Mouse (Mus musculus) liver, embryonic 14.5 days (tissue): ENCODE measurements around the gene Hip1. TPM values are rescaled to one million over a fixed set of nuclear protein-coding genes. Genes with fewer than 3 reads are reported as not detected.

ENCODE experiments used
- ATAC-seq: fragments of 200-750 bp; cut with Nextera tagmentation; 2 replicates; pipeline ENCODE4 v1.8.0; 2017; ENCODE audit warnings: moderate number of reproducible peaks, mild to moderate bottlenecking, moderate library complexity; ENCODE audit not compliant: insufficient read depth
- DNase-seq, 3 experiments: peaks; one replicate each; pipeline ENCODE4 v3.0.0-alpha.2; 2012 to 2013; ENCODE audit warnings: low read depth in 3 of 3, low spot score in 3 of 3
- H3K27ac ChIP-seq: fragments of 300-500 bp; sonication (generic); 2 replicates; pipeline ENCODE4 v1.5.1; 2014; ENCODE audit warnings: moderate library complexity, mild to moderate bottlenecking, control low read depth, inconsistent platforms
- H3K27me3 ChIP-seq: fragments of 300-500 bp; sonication (generic); 2 replicates; pipeline ENCODE4 v1.6.1; 2014; ENCODE audit warnings: mild to moderate bottlenecking, low read length, moderate library complexity; ENCODE audit not compliant: control insufficient read depth, insufficient read depth
- H3K36me3 ChIP-seq: fragments of 300-500 bp; sonication (generic); replicated peaks from 2 replicates; pipeline ENCODE4 v1.6.1; 2014; ENCODE audit warnings: low read depth; ENCODE audit not compliant: control insufficient read depth, insufficient read depth
- H3K4me1 ChIP-seq, 2 experiments: fragments of 200-500 bp in 1 of 2; fragments of 300-500 bp in 1 of 2; sonication (generic) in 1 of 2; replicated peaks; 2 replicates each; pipeline ENCODE4 v1.6.1; 2012 to 2014; ENCODE audit warnings: antibody characterized with exemption in 1 of 2, inconsistent platforms in 1 of 2, low read length in 1 of 2; ENCODE audit not compliant: control insufficient read depth in 2 of 2, insufficient read depth in 2 of 2
- H3K4me2 ChIP-seq: fragments of 300-500 bp; sonication (generic); 2 replicates; pipeline ENCODE4 v1.6.1; 2014; ENCODE audit warnings: low read depth, mild to moderate bottlenecking, control low read depth, moderate library complexity
- H3K4me3 ChIP-seq, 2 experiments: fragments of 200-500 bp in 1 of 2; fragments of 300-500 bp in 1 of 2; sonication (generic) in 1 of 2; 2 replicates each; pipeline ENCODE4 v1.5.1; 2012 to 2014; ENCODE audit warnings: low read depth in 2 of 2, low read length in 2 of 2, mild to moderate bottlenecking in 2 of 2, control low read depth in 1 of 2, inconsistent platforms in 1 of 2, moderate library complexity in 1 of 2; ENCODE audit not compliant: insufficient read depth in 1 of 2
- H3K9ac ChIP-seq: fragments of 300-500 bp; sonication (generic); replicated peaks from 2 replicates; pipeline ENCODE4 v1.6.1; 2014; ENCODE audit warnings: mild to moderate bottlenecking, control low read depth, moderate library complexity
- H3K9me3 ChIP-seq: fragments of 300-500 bp; sonication (generic); 2 replicates; pipeline ENCODE4 v1.6.1; 2016; ENCODE audit warnings: low read length, mixed read lengths; ENCODE audit not compliant: control insufficient read depth
- CTCF ChIP-seq: IDR thresholded peaks from 2 replicates; pipeline ENCODE4 v1.5.1; 2016; ENCODE audit warnings: antibody characterized with exemption, low read depth, control low read depth
- EP300 ChIP-seq: IDR thresholded peaks from 2 replicates; pipeline ENCODE4 v1.6.1; 2016; ENCODE audit warnings: antibody characterized with exemption, low read depth
- WGBS: fragments of 180-500 bp; shearing (Covaris S2); extraction: QIAGEN DNeasy Blood & Tissue Kit; methylation state at CpG from one replicate; pipeline ENCODE4 v1.1.7; 2014; ENCODE audit not compliant: insufficient replicate concordance; 5-methylcytosine and 5-hydroxymethylcytosine counted together
- polyA plus RNA-seq, 2 experiments: library from polyadenylated mRNA; depleted of rRNA in 1 of 2; stranded (reverse) in 1 of 2; unstranded in 1 of 2; fragments of >200 nt; fragmentation: Nextera tagmentation in 1 of 2; extraction: Ambion mirVana in 1 of 2; gene quantifications; 2 replicates each; pipeline versions ENCODE4 v1.2.1 to v1.2.3; 2012 to 2014

Hip1 gene
- polyA plus RNA-seq, 2 experiments = 2.2 to 2.8 TPM

DNA sequence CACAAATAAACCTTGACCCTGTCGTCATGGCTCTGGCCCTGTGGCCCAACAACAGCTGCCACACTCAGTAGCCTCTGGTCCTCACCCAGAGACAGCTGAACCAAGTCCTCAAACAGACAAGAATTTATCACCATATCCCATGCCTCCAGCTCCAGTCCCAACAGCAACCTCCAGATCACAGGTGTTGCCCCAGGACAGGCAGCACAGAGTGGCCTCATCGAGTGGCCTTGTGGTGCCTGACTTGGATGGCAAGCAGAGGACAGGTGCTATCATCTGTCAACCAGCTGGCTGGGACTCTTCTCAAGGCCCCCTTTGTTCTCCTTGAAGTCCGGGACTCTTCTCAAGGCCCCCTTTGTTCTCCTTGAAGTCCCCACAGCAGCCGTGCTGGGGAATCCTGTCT, 31.8 kb downstream of the Hip1 start:
- TF ChIP-seq CTCF (no peak), EP300 (no peak)
- no peak overlapping the region for H3K27ac ChIP-seq
- no peak overlapping the region for H3K4me2 ChIP-seq
- H3K27me3 ChIP-seq = no peaks in the 10 kb centered on the region
- DNase-seq (no peak), ATAC-seq (no peak)
- no peaks in the 10 kb centered on the region for H3K36me3 ChIP-seq
- H3K9me3 ChIP-seq = no peaks in the 10 kb centered on the region
- H3K4me3 ChIP-seq = no peak overlapping the region
- no peaks in the 10 kb centered on the region for H3K4me1 ChIP-seq
- H3K9ac ChIP-seq = no peak overlapping the region
- 60% methylated on average over 4 of the region's 4 CpGs for WGBS

DNA sequence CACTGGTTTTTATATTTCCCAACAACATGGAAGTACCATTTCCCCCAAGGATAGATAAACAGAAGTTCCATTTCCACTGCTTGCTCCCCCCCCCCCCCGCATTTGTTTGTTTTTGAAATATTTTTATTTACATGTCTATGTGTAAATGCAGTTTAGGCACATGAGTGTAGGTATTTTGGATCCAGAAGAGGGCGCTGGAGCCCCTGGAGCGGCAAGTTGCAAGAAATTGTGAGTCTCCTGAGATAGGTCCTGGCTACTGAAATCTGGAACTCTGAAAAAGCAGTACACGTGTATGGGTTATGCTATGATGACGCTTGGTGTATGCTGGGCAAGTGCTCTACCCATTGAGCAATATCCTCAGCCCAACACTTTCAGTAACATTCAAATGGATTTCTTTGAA, 33.8 kb downstream of the Hip1 start:
- 0 out of 2 replicates have a peak, but pooled peaks have one; percentile 10 for TF ChIP-seq CTCF
- TF ChIP-seq EP300 = no peak
- WGBS = 51% methylated on average over 5 of the region's 5 CpGs

GRCm38 (mm10) chr5:135508284-135508683, 36.6 kb downstream of the Hip1 start:
- DNase-seq (no peak), ATAC-seq (no peak)
- H3K36me3 ChIP-seq = no peaks in the 10 kb centered on the region
- H3K4me3 ChIP-seq = no peak overlapping the region
- no peak overlapping the region for H3K4me2 ChIP-seq
- no peak for TF ChIP-seq EP300
- 65% methylated on average over 3 of the region's 3 CpGs for whole genome bisulfite sequencing
- H3K4me1 ChIP-seq = no peaks in the 10 kb centered on the region
- H3K9ac ChIP-seq = no peak overlapping the region
- no peaks in the 10 kb centered on the region for H3K27me3 ChIP-seq
- H3K27ac ChIP-seq = no peak overlapping the region
- H3K9me3 ChIP-seq = no peaks in the 10 kb centered on the region

More for the DNA sequence above, 33.8 kb downstream of the Hip1 start:
- no peaks in the 10 kb centered on the region for H3K36me3 ChIP-seq
- ATAC-seq (no peak), DNase-seq (no peak)
- no peak overlapping the region for H3K27ac ChIP-seq
- H3K9ac ChIP-seq = no peak overlapping the region
- no peaks in the 10 kb centered on the region for H3K4me1 ChIP-seq
- no peak overlapping the region for H3K4me2 ChIP-seq
- H3K27me3 ChIP-seq = no peaks in the 10 kb centered on the region
- no peak overlapping the region for H3K4me3 ChIP-seq
- H3K9me3 ChIP-seq = no peaks in the 10 kb centered on the region

GRCm38 (mm10) chr5:135507561-135508273, 37.2 kb downstream of the Hip1 start:
- 73% methylated on average over 18 of the region's 18 CpGs for WGBS
- TF ChIP-seq EP300 = no peak
- no peak for TF ChIP-seq CTCF
- H3K27ac ChIP-seq = no peak overlapping the region
- no peak overlapping the region for H3K4me3 ChIP-seq
- no peaks in the 10 kb centered on the region for H3K36me3 ChIP-seq
- no peak for DNase-seq
- no peak overlapping the region for H3K9ac ChIP-seq
- H3K27me3 ChIP-seq = no peaks in the 10 kb centered on the region
- H3K4me1 ChIP-seq = no peaks in the 10 kb centered on the region
- no peak overlapping the region for H3K4me2 ChIP-seq
- no peak for ATAC-seq
- H3K9me3 ChIP-seq = no peaks in the 10 kb centered on the region

- Histone ChIP-seq H3K9ac (no peak overlapping the region), H3K4me1 (no peaks in the 10 kb centered on the region), H3K4me2 (no peak overlapping the region), H3K36me3 (no peaks in the 10 kb centered on the region), H3K27ac (no peak overlapping the region), H3K27me3 (no peaks in the 10 kb centered on the region), H3K9me3 (no peaks in the 10 kb centered on the region), H3K4me3 (no peak overlapping the region)
- 53% methylated on average over 5 of the region's 5 CpGs for WGBS
- no peak for DNase-seq
- ATAC-seq = no peak
- TF ChIP-seq EP300 (no peak), CTCF (no peak)
Observed at GRCm38 (mm10) chr5:135505442-135505841, 39.5 kb downstream of the Hip1 start.
